Mouse (Mus musculus) myocyte (in vitro differentiated cells): ENCODE results near the gene Hspbp1.

Source experiments
- CEBPB ChIP-seq: IDR thresholded peaks from 2 replicates; pipeline ENCODE4 v1.6.1; 2011; ENCODE audit warnings: mild to moderate bottlenecking, moderate library complexity; ENCODE audit not compliant: poor library complexity, insufficient read depth, severe bottlenecking
- E2F4 ChIP-seq: IDR thresholded peaks from one replicate; pipeline ENCODE4 v1.6.1; 2011; ENCODE audit warnings: mild to moderate bottlenecking, control low read depth, moderate library complexity; ENCODE audit not compliant: insufficient read depth
- MAX ChIP-seq: IDR thresholded peaks from one replicate; pipeline ENCODE4 v1.6.1; 2011; ENCODE audit warnings: low read depth, mild to moderate bottlenecking, control low read depth
- MYOD1 ChIP-seq, 3 experiments: IDR thresholded peaks; one replicate each; pipeline ENCODE4 v1.6.1; 2011; ENCODE audit warnings: control low read depth in 2 of 3, low read depth in 2 of 3, mild to moderate bottlenecking in 2 of 3, moderate library complexity in 1 of 3; ENCODE audit not compliant: insufficient read length in 2 of 3, control insufficient read depth in 1 of 3
- MYOG ChIP-seq, 3 experiments: IDR thresholded peaks; one replicate each; pipeline ENCODE4 v1.6.1; 2011; ENCODE audit warnings: control low read depth in 2 of 3, low read depth in 2 of 3, mild to moderate bottlenecking in 2 of 3; ENCODE audit not compliant: insufficient read length in 2 of 3, control insufficient read depth in 1 of 3, insufficient read depth in 1 of 3
- POLR2A ChIP-seq: IDR thresholded peaks from one replicate; pipeline ENCODE4 v1.6.1; 2011; ENCODE audit warnings: low read depth, mild to moderate bottlenecking, control low read depth, moderate library complexity; ENCODE audit not compliant: insufficient read length
- POLR2AphosphoS2 ChIP-seq: IDR thresholded peaks from one replicate; pipeline ENCODE4 v1.6.1; 2011; ENCODE audit warnings: low read depth, control low read depth; ENCODE audit not compliant: insufficient read length
- REST ChIP-seq: IDR thresholded peaks from one replicate; pipeline ENCODE4 v1.6.1; 2011; ENCODE audit warnings: mild to moderate bottlenecking, control low read depth, moderate library complexity; ENCODE audit not compliant: insufficient read depth, insufficient read length
- SRF ChIP-seq: IDR thresholded peaks from one replicate; pipeline ENCODE4 v1.6.1; 2011; ENCODE audit warnings: low read depth; ENCODE audit not compliant: control insufficient read depth, insufficient read length
- TCF12 ChIP-seq: IDR thresholded peaks from one replicate; pipeline ENCODE4 v1.6.1; 2011; ENCODE audit warnings: mild to moderate bottlenecking, control low read depth; ENCODE audit not compliant: poor library complexity, insufficient read depth, severe bottlenecking
- TCF3 ChIP-seq: IDR thresholded peaks from one replicate; pipeline ENCODE4 v1.6.1; 2011; ENCODE audit warnings: low read depth, control low read depth; ENCODE audit not compliant: insufficient read length
- USF1 ChIP-seq: IDR thresholded peaks from one replicate; pipeline ENCODE4 v1.6.1; 2011; ENCODE audit warnings: low read depth, mild to moderate bottlenecking, control low read depth, moderate library complexity

- TF ChIP-seq POLR2A = no peak
- no peak for TF ChIP-seq CEBPB
- no peak for TF ChIP-seq REST
- no peak for TF ChIP-seq E2F4
- no peak for TF ChIP-seq USF1
- TF ChIP-seq MYOD1 (IDR thresholded peaks at IDR 0.05; ENCODE audit: control insufficient read depth in 1 of 3, insufficient read length in 2 of 3, low read depth in 2 of 3) = no peak
- no peak for TF ChIP-seq MAX
- no peak for TF ChIP-seq TCF12
- TF ChIP-seq POLR2AphosphoS2 = no peak
- no peak for TF ChIP-seq MYOG (IDR thresholded peaks at IDR 0.05; ENCODE audit: control insufficient read depth in 1 of 3, insufficient read depth in 1 of 3, insufficient read length in 2 of 3, low read depth in 2 of 3)
- TF ChIP-seq TCF3 = no peak
- TF ChIP-seq SRF = no peak
These were observed 61.2 kb downstream of the Hspbp1 start for GRCm38 (mm10) chr7:4623544-4624189.
